Mouse (Mus musculus): Measurements from ENCODE around the gene Tnfrsf17. TPM values are rescaled to one million over a fixed set of nuclear protein-coding genes. Genes with fewer than 3 reads are reported as not detected.

Tnfrsf17 gene
- polyA plus RNA-seq, 1 experiment from 2014 or later, result not detected

DNA sequence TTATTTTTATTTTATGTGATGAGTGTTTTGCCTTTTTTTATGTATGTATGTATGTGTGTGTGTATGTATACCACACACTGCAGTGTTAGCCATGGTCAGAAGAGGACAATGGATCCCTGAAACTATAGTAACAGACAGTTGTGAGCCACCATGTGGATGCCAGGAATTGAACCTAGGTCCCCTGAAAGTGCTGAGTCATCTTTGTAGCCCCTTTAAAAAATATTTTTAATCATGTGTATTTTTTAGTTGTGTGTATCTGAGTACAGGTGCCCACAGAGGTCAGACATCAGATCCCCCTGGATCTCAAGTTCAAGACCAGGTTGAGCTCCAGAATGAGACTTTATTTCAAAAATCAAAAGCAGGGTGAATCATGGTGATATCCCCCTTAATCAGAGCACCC, 9.9 kb upstream of the Tnfrsf17 start:
- Histone ChIP-seq H3K27me3 (no peaks in the 10 kb centered on the region), H3K27ac (no peak overlapping the region), H3K4me1 (no peaks in the 10 kb centered on the region), H3K9ac (no peak overlapping the region), H3K4me2 (no peak overlapping the region), H3K36me3 (replicated peaks) (no peaks in the 10 kb centered on the region), H3K4me3 (replicated peaks) (no peak overlapping the region), H3K9me3 (no peaks in the 10 kb centered on the region)
- ATAC-seq (ENCODE audit: low FRiP score), result no peak

DNA sequence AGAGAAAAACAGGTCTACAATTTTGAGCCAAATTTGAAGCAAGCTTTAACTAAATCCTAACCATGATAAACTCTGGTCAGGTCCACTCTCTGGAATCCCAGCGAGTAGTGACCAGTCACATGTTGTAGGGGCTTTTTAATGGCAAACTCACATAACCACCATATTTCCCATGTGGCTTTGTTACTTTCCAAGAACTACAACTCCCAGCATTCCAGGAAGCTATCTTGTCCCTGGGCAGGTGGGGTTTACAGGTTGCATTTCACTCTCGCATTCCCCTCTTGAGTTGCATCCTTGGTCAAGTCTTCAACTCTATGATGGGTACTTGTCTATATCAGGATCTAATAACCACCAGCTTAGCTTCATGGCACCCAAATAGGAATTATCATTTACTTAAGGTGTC, 8.1 kb upstream of the Tnfrsf17 start:
- Histone ChIP-seq H3K4me2 (no peak overlapping the region), H3K4me1 (no peaks in the 10 kb centered on the region), H3K4me3 (replicated peaks) (no peak overlapping the region), H3K27me3 (no peaks in the 10 kb centered on the region), H3K36me3 (replicated peaks) (no peaks in the 10 kb centered on the region), H3K27ac (no peak overlapping the region), H3K9me3 (no peaks in the 10 kb centered on the region), H3K9ac (no peak overlapping the region)
- ATAC-seq (ENCODE audit: low FRiP score), result no peak
- 76% methylated on average over 2 of the region's 2 CpGs for WGBS

DNA sequence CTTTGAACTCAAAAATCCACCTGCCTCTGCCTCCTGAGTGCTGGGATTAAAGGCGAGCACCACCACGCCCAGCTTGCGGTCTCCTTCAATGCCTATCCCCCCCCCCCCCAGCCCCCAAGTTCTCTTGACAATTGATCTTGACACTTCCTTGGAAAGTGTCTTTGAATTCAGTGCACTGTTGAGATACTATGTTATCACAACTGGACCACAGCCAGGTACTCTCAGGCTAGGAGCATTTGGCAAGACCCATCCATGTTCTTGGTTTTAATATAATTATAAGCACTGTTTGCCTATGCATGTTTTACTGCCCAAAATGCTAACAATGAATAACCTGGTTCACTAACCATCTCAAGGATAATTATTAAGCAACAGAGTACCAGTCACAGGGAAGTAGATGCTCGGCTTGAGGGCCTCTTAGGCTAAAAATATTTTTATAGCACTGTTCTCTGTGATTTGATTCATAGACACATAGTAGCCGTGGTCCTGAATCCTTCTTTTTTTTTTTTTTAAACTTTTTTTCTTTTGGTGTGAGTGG, 2.2 kb downstream of the Tnfrsf17 start:
- no peak for ATAC-seq (ENCODE audit: low FRiP score)
- no peaks in the 10 kb centered on the region for H3K36me3 ChIP-seq (replicated peaks)
- 81% methylated on average over 5 of the region's 5 CpGs for WGBS
- H3K4me1 ChIP-seq, result no peaks in the 10 kb centered on the region
- no peak overlapping the region for H3K9ac ChIP-seq
- H3K27ac ChIP-seq, result no peak overlapping the region
- no peaks in the 10 kb centered on the region for H3K9me3 ChIP-seq
- H3K4me3 ChIP-seq (replicated peaks), result no peak overlapping the region
- no peak overlapping the region for H3K4me2 ChIP-seq
- H3K27me3 ChIP-seq, result no peaks in the 10 kb centered on the region

DNA sequence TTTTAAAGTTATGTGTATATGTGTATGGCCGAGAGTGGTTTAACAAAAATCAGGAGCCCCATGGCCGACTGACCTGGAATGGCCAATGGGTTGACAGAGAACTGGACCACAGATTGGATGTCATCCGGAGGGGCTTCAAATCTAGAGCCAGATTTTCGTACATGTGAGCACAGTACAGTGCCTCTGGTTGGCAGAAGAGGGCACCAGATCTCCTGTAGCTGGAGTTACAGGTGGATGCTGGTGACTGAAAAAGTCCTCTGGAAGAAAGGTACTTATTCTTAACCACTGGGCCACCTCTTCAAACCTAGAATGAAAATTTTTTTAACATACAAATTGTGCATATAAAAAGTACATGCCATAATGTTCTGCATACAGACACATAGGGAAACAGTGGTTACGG, 3.1 kb downstream of the Tnfrsf17 start:
- WGBS, result 74% methylated on average over 5 of the region's 5 CpGs
- Histone ChIP-seq H3K36me3 (replicated peaks) (no peaks in the 10 kb centered on the region), H3K4me3 (replicated peaks) (no peak overlapping the region), H3K9me3 (no peaks in the 10 kb centered on the region), H3K9ac (no peak overlapping the region), H3K4me1 (no peaks in the 10 kb centered on the region), H3K4me2 (no peak overlapping the region), H3K27ac (no peak overlapping the region), H3K27me3 (no peaks in the 10 kb centered on the region)
- no peak for ATAC-seq (ENCODE audit: low FRiP score)

DNA sequence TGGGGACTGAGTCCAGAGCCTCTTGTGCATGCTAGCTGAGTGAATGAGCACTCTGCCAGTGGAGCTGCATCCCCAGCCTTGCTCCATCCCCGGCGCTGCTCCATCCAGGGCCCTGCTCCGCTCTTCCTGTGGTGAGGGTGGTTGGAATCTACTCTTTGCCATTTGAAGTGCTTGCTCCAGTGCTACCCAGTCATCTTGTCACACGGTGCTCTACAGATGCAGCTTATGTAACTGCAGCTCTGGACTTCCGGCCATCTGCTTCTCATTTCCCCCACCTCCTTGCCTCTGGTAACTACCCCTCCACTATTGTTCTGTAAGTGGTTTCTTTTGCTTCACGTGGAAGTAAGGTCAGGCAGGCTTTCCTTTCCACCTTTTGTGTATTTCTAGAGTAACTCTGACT, 3.7 kb downstream of the Tnfrsf17 start:
- no peak overlapping the region for H3K9ac ChIP-seq
- whole genome bisulfite sequencing, result 76% methylated on average over 6 of the region's 6 CpGs
- H3K9me3 ChIP-seq, result no peaks in the 10 kb centered on the region
- no peaks in the 10 kb centered on the region for H3K27me3 ChIP-seq
- H3K4me1 ChIP-seq, result peaks cover 5% of the 10 kb centered on the region
- H3K27ac ChIP-seq, result no peak overlapping the region
- H3K4me3 ChIP-seq (replicated peaks), result no peak overlapping the region
- H3K36me3 ChIP-seq (replicated peaks), result no peaks in the 10 kb centered on the region
- ATAC-seq (ENCODE audit: low FRiP score), result no peak
- no peak overlapping the region for H3K4me2 ChIP-seq

DNA sequence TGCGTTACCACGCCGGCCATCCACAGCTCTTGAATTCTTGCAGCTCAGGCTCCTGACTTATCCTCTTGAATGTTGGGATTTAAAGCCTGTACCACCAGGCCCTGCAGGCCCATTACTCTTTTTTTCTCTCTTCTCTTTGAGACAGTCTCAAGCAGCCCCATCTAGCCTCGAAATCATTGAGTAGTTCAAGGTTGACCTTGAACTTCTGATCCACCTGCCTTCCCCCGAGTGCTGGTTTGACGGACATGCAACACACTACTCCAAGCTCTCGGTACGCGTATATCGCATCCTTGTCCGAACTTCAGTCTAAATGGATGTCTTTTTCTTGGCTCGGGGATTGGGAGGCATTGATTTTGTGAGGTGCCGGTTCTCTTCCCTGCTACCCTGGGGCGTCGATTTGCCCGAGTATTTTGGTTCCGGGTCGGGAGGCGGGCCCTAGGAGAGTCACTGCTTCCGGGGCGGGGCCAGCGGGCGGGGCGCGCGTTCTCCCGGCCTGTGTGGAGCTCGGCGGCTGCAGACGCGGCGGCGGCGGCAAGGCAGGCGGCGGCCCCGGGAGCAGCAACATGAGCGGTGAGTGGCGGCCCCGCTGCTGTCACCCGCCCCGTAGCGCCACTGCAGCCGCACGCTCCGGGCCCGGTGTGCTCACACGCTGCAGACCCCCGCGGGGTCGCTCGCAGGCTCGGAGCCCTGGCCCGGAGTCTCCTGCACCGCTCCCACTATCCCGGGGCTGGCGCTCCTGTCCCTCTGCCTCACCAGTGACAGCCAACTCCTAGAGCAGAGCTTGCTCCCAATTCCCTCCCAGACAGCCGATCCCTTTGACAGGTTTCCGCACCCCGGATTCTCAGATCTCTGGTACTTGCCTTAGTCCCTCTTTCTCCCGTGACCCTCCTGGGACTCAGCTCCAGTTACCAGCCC, 9.1 kb downstream of the Tnfrsf17 start, which contains the start of gene Snx29:
Gene Snx29, plus strand, starts transcription at position 500 of the 915 bp plus-strand sequence.
- Histone ChIP-seq H3K9me3 (no peaks in the 10 kb centered on the region), H3K27me3 (no peaks in the 10 kb centered on the region), H3K4me1 (peaks cover 15% of the 10 kb centered on the region), H3K9ac (peak within 1 kb of the TSS; percentile 73), H3K4me2 (peak within 1 kb of the TSS; percentile 96), H3K27ac (peak within 1 kb of the TSS; percentile 82), H3K36me3 (replicated peaks) (no peaks in the 10 kb centered on the region), H3K4me3 (replicated peaks) (peak within 1 kb of the TSS; percentile 72)
- ATAC-seq (ENCODE audit: low FRiP score), result peak; percentile 99
- 4% methylated on average over 60 of the region's 61 CpGs for WGBS

DNA sequence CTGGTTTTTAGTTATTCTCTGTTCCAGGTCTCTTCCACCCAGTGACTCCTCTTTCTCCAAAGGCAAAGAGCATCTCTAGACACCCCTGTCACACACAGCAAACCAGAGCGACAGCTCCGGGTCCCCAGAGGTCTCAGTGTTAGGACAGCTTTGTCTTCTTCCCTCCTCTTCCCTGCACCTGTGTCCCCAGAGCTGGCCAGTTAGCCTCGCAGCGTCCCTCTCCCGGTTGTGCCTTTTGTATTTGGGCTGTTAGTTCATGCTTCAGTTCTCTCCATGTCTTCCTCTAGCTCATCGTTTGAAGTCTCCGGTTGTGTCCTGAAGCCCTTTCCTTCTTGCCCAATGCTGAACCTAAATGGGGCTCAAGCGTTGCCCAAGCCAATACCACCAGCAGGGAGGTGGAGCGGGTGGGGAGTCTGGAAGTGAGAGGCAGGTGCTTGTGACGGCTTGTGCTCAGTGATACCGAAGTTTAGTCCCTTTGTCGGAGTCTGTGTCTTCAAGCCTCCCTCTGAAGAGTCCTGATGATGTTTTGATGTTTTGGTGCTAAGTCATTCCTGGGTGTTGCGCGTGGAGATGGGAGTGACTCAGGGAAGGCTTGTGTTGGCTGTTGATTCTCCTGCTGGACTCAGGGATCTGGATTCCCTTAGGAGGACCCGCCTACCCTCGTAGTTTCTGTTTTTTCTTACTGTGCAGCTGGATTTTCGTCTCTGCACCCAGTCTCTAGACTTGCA, 9.9 kb downstream of the Tnfrsf17 start:
- peak overlapping the region; percentile 73 for H3K9ac ChIP-seq
- no peaks in the 10 kb centered on the region for H3K27me3 ChIP-seq
- no peaks in the 10 kb centered on the region for H3K9me3 ChIP-seq
- H3K4me1 ChIP-seq, result peaks cover 15% of the 10 kb centered on the region
- H3K4me3 ChIP-seq (replicated peaks), result peak overlapping the region; percentile 72
- no peak for ATAC-seq (ENCODE audit: low FRiP score)
- H3K36me3 ChIP-seq (replicated peaks), result no peaks in the 10 kb centered on the region
- peak overlapping the region; percentile 82 for H3K27ac ChIP-seq
- WGBS, result 4% methylated on average over 17 of the region's 17 CpGs
- peak overlapping the region; percentile 96 for H3K4me2 ChIP-seq

DNA sequence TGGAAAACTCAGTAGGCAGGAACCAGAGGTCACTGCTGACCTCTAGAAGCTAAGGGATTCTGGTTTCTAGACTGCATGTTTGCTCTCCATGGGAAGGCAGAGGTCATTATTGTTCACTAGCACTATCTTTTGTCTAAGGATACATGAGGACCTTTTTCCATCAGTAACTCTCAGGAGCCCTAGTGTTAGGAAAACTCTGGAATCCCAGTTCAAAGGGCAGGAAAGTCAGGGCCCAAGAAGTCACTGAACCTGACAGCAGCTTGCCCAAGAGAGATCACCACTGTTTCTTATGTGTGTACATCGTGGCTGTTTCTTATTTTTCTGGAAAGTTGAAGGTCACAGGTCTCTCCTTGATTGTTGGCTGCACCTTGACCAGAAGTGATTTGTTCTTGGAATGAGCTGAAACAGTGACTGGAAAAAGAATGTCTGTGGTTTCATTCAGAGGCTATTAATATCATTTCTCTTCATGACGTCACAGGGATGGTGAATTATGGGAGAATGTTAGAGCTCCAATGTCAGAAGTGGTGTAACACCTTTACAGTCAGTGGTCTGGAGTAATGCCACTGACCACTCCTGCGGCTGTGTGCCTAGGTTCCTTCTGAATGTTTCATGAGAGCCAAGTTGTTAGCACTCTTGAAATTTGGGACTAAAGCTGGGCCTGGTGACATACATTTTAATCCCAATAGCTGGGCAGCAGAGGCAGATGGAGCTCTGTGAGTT, 16.6 kb downstream of the Tnfrsf17 start:
- 85% methylated on average over 3 of the region's 3 CpGs for WGBS
- ATAC-seq (ENCODE audit: low FRiP score), result no peak
- H3K9ac ChIP-seq, result no peak overlapping the region

DNA sequence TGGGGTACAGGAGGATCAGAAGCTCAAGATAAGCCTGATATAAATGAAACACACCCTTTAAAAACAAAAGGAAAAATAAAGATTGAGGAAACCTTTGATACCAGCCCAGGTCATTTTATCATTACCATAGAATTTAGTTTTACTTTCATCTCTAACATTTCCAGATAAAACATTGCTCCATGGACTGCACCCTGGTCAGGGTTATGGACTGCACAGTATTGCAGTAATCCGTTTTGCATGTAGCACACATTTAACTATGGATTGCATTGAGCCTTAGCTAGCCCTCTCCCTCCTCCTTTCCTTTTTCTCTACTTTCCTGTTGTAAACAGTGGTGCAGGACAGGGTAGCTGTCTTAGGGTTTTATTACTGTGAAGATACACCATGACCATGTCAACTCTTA, 17.4 kb downstream of the Tnfrsf17 start:
- H3K4me3 ChIP-seq (replicated peaks), result no peak overlapping the region
- no peak for ATAC-seq (ENCODE audit: low FRiP score)
- WGBS, result 73% methylated on average over 1 of the region's 1 CpGs
- no peak overlapping the region for H3K27ac ChIP-seq
- H3K27me3 ChIP-seq, result no peaks in the 10 kb centered on the region
- H3K4me2 ChIP-seq, result no peak overlapping the region
- no peaks in the 10 kb centered on the region for H3K4me1 ChIP-seq
- no peaks in the 10 kb centered on the region for H3K36me3 ChIP-seq (replicated peaks)
- H3K9ac ChIP-seq, result no peak overlapping the region
- no peaks in the 10 kb centered on the region for H3K9me3 ChIP-seq

More for the DNA sequence above, 16.6 kb downstream of the Tnfrsf17 start:
- Histone ChIP-seq H3K4me3 (replicated peaks) (no peak overlapping the region), H3K9me3 (no peaks in the 10 kb centered on the region), H3K27ac (no peak overlapping the region), H3K27me3 (no peaks in the 10 kb centered on the region), H3K4me1 (no peaks in the 10 kb centered on the region), H3K36me3 (replicated peaks) (no peaks in the 10 kb centered on the region), H3K4me2 (no peak overlapping the region)

DNA sequence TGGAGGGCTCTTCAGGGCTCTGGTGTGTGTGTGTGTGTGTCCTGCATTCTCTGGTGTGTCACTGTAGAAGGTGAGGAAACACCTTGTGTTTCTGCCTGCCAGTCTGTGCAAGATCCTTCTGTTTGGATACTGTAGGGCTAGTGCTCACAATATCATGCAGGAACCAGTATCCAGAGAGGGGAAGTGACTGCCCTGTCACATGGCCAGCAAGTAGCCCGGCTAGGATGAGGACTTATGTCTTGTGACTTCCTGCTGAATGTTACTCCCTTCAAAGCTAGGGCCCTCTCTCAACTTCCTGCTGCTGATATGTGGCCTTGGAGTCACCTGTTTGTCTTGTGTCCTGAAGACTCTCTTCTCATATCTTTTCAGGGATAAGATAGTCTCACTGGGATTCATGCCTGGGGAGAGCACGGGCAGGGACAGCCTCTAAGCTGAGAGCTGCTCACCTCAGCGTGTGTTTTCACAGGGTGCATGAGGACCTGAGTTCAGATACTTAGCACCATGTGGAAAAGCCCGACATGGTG, 29.7 kb downstream of the Tnfrsf17 start:
- no peaks in the 10 kb centered on the region for H3K4me1 ChIP-seq
- H3K27ac ChIP-seq, result no peak overlapping the region
- H3K4me2 ChIP-seq, result no peak overlapping the region
- H3K9ac ChIP-seq, result no peak overlapping the region
- H3K4me3 ChIP-seq (replicated peaks), result no peak overlapping the region
- no peaks in the 10 kb centered on the region for H3K27me3 ChIP-seq
- no peaks in the 10 kb centered on the region for H3K9me3 ChIP-seq
- no peaks in the 10 kb centered on the region for H3K36me3 ChIP-seq (replicated peaks)
- no peak for ATAC-seq (ENCODE audit: low FRiP score)
- WGBS, result 89% methylated on average over 4 of the region's 4 CpGs

DNA sequence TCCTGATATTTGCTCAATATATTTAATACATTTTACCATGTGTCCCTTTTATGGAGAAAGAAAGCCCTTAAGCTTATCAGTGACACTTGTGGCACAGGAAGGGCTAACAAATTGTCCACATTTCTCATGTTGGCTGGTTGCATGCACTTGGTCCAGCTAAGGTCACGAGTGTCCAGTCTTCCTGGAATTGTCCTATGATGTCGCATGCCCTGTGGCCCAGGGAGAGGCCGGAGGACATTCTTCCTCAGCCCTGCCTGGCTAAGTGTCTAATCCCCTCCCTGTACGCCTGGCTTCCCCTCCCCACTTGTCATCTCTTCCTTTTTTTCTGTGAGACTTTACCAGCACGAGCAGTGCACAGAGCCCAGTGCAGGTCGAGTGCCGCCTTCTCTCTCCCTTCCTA, 38.3 kb downstream of the Tnfrsf17 start:
- WGBS, result 82% methylated on average over 7 of the region's 7 CpGs
- Histone ChIP-seq H3K4me2 (no peak overlapping the region), H3K36me3 (replicated peaks) (peaks cover 4% of the 10 kb centered on the region; the same call in 1 of the 2 replicates), H3K9ac (no peak overlapping the region), H3K4me1 (no peaks in the 10 kb centered on the region), H3K4me3 (replicated peaks) (no peak overlapping the region), H3K9me3 (no peaks in the 10 kb centered on the region), H3K27ac (no peak overlapping the region), H3K27me3 (no peaks in the 10 kb centered on the region)
- ATAC-seq (ENCODE audit: low FRiP score), result no peak

DNA sequence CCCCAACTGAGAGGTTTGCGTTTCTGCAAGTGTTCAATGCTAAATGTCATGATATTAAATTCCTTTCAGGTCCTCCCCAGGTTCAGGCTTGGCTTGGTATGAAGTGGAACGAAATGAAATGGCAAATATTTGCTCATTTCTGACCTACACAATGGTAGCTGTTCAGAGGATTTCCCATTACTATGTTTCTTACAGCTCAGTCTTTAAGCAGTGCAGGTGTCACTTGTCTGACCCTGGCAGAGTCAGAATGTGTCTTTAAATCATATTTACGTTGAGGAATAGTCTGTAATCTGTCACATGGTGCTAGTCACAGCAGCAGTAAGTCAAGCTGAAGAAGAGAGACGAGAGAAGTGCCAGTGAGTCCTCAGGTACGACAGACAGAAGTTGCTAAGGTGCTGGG, 45.6 kb downstream of the Tnfrsf17 start:
- ATAC-seq (ENCODE audit: low FRiP score), result no peak
- Histone ChIP-seq H3K4me2 (no peak overlapping the region), H3K9me3 (no peaks in the 10 kb centered on the region), H3K27me3 (no peaks in the 10 kb centered on the region), H3K4me3 (replicated peaks) (no peak overlapping the region), H3K36me3 (replicated peaks) (no peaks in the 10 kb centered on the region), H3K27ac (no peak overlapping the region), H3K4me1 (no peaks in the 10 kb centered on the region; the same call in 1 of the 2 replicates), H3K9ac (no peak overlapping the region)
- WGBS, result 86% methylated on average over 5 of the region's 5 CpGs
